Mouse (Mus musculus) C2C12 (cell line): ENCODE data around the gene Irf1. TPM values are rescaled to one million over a fixed set of nuclear protein-coding genes. Genes with fewer than 3 reads are reported as not detected.

Experiments
- H3K27me3 ChIP-seq: one replicate; pipeline ENCODE4 v1.6.1; 2011; ENCODE audit not compliant: control insufficient read depth, insufficient read depth, insufficient read length
- H3K36me3 ChIP-seq: one replicate; pipeline ENCODE4 v1.6.1; 2011; ENCODE audit not compliant: control insufficient read depth, insufficient read depth
- H3K4me3 ChIP-seq: one replicate; pipeline ENCODE4 v1.5.1; 2011; ENCODE audit warnings: mild to moderate bottlenecking, control low read depth; ENCODE audit not compliant: poor library complexity, insufficient read depth, severe bottlenecking
- H3K79me2 ChIP-seq: one replicate; pipeline ENCODE4 v1.6.1; 2011; ENCODE audit not compliant: control insufficient read depth, insufficient read depth
- H3K79me3 ChIP-seq: one replicate; pipeline ENCODE4 v1.6.1; 2011; ENCODE audit warnings: low read depth, control low read depth
- H3ac ChIP-seq: one replicate; pipeline ENCODE3; 2011; ENCODE audit warnings: low read depth; ENCODE audit not compliant: control insufficient read depth, insufficient read length
- CEBPB ChIP-seq: IDR thresholded peaks from one replicate; pipeline ENCODE4 v1.6.1; 2011; ENCODE audit warnings: low read depth, mild to moderate bottlenecking, control low read depth, moderate library complexity
- CTCF ChIP-seq: IDR thresholded peaks from one replicate; pipeline ENCODE4 v1.5.1; 2011; ENCODE audit not compliant: control insufficient read depth, insufficient read depth, insufficient read length
- FOSL1 ChIP-seq: IDR thresholded peaks from one replicate; pipeline ENCODE4 v1.8.0; 2011; ENCODE audit warnings: mild to moderate bottlenecking, low read length; ENCODE audit not compliant: poor library complexity, insufficient read depth, severe bottlenecking
- MAX ChIP-seq: IDR thresholded peaks from one replicate; pipeline ENCODE4 v1.6.1; 2011; ENCODE audit warnings: mild to moderate bottlenecking, control low read depth
- MYOD1 ChIP-seq: IDR thresholded peaks from one replicate; pipeline ENCODE4 v1.6.1; 2011; ENCODE audit warnings: low read depth; ENCODE audit not compliant: control insufficient read depth, insufficient read length
- MYOG ChIP-seq: IDR thresholded peaks from one replicate; pipeline ENCODE4 v1.6.1; 2011; ENCODE audit not compliant: control insufficient read depth, insufficient read length; ENCODE audit errors: extremely low read depth
- USF1 ChIP-seq: IDR thresholded peaks from one replicate; pipeline ENCODE4 v1.6.1; 2011; ENCODE audit warnings: low read depth, mild to moderate bottlenecking, control low read depth, moderate library complexity
- polyA plus RNA-seq: library from polyadenylated mRNA; unstranded; fragments of >200 nt; fragmentation: generic; extraction: Trizol; gene quantifications from one replicate; pipeline ENCODE4 v1.2.1, GENCODE M21; 2012; ENCODE audit warnings: missing spikeins

Irf1 gene
- polyA plus RNA-seq, 1 experiment = 26.7 TPM

- no peak overlapping the region for H3K4me3 ChIP-seq
- peaks cover 52% of the 10 kb centered on the region for H3K79me3 ChIP-seq
- H3K79me2 ChIP-seq = peaks cover 67% of the 10 kb centered on the region
- TF ChIP-seq FOSL1 = no peak
- no peak for TF ChIP-seq CEBPB
- no peak for TF ChIP-seq USF1
- TF ChIP-seq CTCF = no peak
- no peak for TF ChIP-seq MYOD1
- TF ChIP-seq MYOG = no peak
- TF ChIP-seq MAX = no peak
- H3K36me3 ChIP-seq = peaks cover 90% of the 10 kb centered on the region
- peak overlapping the region; percentile 18 for H3ac ChIP-seq
- no peaks in the 10 kb centered on the region for H3K27me3 ChIP-seq
These were observed 4.9 kb downstream of the Irf1 start for GRCm38 (mm10) chr11:53774659-53775255.

- Histone ChIP-seq H3K36me3 (peaks cover 81% of the 10 kb centered on the region), H3K79me2 (peaks cover 37% of the 10 kb centered on the region), H3K4me3 (no peak overlapping the region), H3ac (no peak overlapping the region), H3K79me3 (peaks cover 25% of the 10 kb centered on the region), H3K27me3 (no peaks in the 10 kb centered on the region)
- TF ChIP-seq CEBPB (no peak), USF1 (no peak), CTCF (no peak), FOSL1 (no peak), MAX (no peak), MYOG (no peak), MYOD1 (no peak)
These were observed 7.9 kb downstream of the Irf1 start for GRCm38 (mm10) chr11:53777736-53778135.

GRCm38 (mm10) chr11:53778455-53778854 is 8.6 kb downstream of the Irf1 start:
- no peak for TF ChIP-seq MAX
- no peak for TF ChIP-seq MYOG
- no peak for TF ChIP-seq MYOD1
- no peak for TF ChIP-seq FOSL1
- no peak for TF ChIP-seq USF1
- no peak for TF ChIP-seq CEBPB
- TF ChIP-seq CTCF = no peak
- Histone ChIP-seq H3ac (no peak overlapping the region), H3K36me3 (peaks cover 74% of the 10 kb centered on the region), H3K79me2 (peaks cover 30% of the 10 kb centered on the region), H3K27me3 (no peaks in the 10 kb centered on the region), H3K4me3 (no peak overlapping the region), H3K79me3 (peaks cover 18% of the 10 kb centered on the region)

GRCm38 (mm10) chr11:53779808-53780207 is 10.0 kb downstream of the Irf1 start:
- H3K27me3 ChIP-seq = no peaks in the 10 kb centered on the region
- H3K79me3 ChIP-seq = peaks cover 10% of the 10 kb centered on the region
- H3K79me2 ChIP-seq = peaks cover 16% of the 10 kb centered on the region
- H3K4me3 ChIP-seq = no peak overlapping the region
- H3ac ChIP-seq = no peak overlapping the region
- no peak for TF ChIP-seq MYOD1
- no peak for TF ChIP-seq MYOG
- H3K36me3 ChIP-seq = peaks cover 60% of the 10 kb centered on the region

- peaks cover 13% of the 10 kb centered on the region for H3K79me2 ChIP-seq
- H3ac ChIP-seq = no peak overlapping the region
- H3K79me3 ChIP-seq = peaks cover 8% of the 10 kb centered on the region
- no peaks in the 10 kb centered on the region for H3K27me3 ChIP-seq
- H3K36me3 ChIP-seq = peaks cover 56% of the 10 kb centered on the region
- no peak for TF ChIP-seq CTCF
- no peak for TF ChIP-seq USF1
- TF ChIP-seq MYOG = no peak
- no peak for TF ChIP-seq FOSL1
- H3K4me3 ChIP-seq = no peak overlapping the region
These were observed 10.4 kb downstream of the Irf1 start for GRCm38 (mm10) chr11:53780262-53780661.

GRCm38 (mm10) chr11:53781201-53781775 is 11.5 kb downstream of the Irf1 start:
- Histone ChIP-seq H3K79me2 (peaks cover 2% of the 10 kb centered on the region), H3K4me3 (no peak overlapping the region), H3K79me3 (peaks cover 2% of the 10 kb centered on the region), H3ac (no peak overlapping the region), H3K27me3 (no peaks in the 10 kb centered on the region), H3K36me3 (peaks cover 46% of the 10 kb centered on the region)
- TF ChIP-seq MAX (no peak), CTCF (no peak), CEBPB (no peak)
